Mouse (Mus musculus): ENCODE results near the gene Mindy4.
A peak's percentile ranks its signal among the peaks of the same experiment; 100 is the strongest.
"Not testable (repeated sequence)": the region's sequence is repeated elsewhere in the genome, so short reads cannot be mapped to it uniquely, and the experiment has no call there.

Mindy4 gene

DNA sequence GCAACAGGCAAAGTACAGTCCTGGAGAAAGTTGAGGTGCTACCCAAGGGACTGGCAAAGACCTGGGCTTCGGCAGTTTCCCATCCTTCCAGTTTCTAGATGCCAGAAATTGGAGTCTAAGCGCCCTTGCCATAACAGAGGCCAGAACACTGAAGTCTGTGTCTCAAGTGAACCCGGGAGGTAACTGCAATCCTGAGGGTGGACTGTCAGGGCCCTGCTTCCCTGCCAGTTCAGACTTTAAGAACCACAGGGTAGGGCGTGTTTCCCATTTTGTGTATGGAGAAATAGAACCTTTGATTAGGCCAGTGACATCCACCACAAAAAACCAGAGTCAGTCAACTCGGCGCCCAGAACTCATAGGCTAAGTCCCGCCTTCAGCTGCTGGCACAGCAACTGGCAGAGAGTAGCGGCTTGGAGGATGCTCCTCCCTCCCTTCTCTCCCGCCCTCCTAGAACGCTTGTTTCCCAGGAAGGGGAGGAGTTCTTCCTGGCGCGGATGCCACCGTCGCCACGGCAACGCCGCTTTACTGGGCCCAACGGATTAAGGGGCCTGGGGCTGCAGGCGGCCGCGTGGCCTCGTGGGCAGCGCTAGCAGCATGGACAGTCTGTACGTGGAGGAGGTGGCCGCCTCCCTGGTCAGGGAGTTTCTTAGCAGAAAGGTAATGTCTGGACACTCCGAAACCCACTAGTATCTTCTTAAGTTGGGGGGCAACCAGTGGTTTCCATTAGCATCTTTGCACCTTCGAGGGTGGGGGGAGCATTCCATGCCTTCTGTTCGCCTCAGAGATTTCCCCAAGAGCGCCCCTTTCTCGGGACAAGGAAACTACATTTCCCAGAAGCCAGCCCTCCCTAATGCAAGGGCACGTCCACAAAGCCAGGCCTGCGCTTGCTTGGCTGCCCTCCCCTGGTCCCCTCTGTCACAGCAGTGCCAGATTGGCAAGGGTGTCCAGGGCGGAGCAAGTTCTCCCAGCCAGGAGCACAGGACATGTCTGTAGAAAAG lies at the start of gene Mindy4:
Gene Mindy4, plus strand, starts transcription at position 471 of the 998 bp plus-strand sequence.
- DNase-seq, result peak; percentile 89

DNA sequence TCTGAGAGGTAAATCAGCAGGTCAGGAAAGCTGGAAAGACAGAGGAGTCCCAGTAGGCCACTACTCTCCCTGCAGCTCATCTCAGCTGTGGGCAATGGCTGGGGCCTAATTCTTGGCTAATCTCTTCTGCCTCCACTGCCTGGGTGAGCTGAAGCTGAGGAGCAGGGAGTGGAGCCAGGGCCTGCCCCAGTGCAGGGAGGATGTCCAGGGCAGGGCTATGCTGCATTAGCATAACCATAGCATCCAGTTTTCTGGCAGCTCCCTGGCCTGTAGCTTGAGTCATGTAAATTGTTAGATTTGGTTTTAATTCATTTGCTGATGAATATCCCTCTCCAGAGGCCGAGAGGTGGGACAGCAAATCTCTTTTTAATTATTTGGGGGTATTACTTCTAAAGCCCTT lies 43.9 kb upstream of the Mindy4 start:
- no peak for DNase-seq

DNA sequence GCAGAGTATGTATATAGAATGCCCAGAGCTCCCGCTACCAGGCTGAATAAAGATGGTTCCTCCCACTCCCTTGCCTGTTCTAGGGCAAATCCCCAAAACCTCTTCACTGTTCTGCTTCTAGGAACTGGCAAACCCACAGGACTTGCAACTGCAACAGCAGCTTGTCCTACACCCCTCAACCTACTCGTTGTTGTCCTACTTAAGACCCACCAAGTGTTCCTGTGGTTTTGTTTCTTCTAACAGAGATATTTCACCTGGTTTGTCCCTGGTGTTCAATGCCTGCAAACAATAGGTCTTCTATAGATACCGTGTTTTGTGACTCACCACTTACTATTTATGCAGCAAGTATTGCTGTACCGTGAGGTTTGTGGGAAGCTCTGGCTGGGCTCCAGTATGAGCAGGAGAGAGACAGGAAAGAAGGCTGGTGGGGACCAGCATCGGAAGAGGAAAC lies 41.8 kb upstream of the Mindy4 start:
- DNase-seq, result no peak

DNA sequence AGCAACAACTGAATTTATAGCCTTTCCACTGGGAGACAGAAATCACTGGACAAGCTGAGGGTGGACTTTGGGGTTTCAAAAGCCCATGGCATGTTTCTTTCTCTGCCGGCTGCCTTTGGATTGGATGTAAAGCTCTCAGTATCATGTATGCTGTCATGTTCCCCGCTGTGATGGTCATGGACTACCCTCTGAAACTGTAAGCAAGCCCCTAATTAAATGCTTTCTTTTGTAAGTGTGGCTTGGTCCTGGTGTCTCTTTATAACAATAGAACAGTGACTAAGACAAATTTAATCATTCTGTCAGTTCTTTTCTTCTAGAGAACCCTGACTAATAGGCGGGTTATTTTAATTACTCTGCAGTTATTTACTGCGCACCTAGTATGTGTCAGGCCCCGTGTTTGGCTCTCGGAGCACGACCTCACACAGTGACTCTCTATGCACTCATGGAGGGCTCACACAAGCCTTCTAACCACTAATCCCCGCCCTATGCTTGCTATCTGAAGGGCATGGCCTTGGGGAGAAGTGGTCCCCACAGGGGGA lies 40.1 kb upstream of the Mindy4 start:
- no peak for DNase-seq

DNA sequence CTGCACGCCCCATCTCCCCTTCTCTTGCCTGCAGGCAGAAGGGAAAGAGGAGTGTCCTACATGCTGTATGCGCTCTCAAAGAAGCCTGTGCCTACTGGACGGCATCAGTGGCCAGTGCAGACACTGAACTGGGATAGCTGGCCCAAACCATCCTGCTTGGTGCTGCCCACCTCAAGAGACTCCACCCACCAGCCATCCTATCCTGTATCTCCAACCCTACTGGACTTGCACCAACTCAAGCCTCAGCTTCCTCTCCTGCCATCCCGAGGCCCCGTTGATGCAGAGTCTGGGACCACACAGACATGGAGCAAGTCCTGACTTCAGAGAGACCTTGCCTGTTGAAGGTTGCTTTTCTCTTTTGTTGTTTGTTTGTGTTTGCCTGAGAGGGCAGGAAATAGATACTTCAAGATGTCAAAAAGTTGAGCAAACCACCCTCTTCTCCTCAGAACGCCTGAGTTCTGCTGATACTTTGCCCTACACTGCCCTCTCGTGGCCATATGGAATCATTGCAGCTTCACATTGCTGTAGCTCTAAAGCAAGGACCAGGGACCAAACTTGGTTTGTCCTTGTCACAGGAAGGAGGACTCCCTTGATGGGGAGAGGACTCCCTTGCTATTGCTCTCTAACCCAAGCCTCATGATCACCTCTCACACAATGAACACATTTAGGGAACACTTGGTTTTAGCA lies 36.3 kb upstream of the Mindy4 start:
- peak; percentile 77 for DNase-seq

DNA sequence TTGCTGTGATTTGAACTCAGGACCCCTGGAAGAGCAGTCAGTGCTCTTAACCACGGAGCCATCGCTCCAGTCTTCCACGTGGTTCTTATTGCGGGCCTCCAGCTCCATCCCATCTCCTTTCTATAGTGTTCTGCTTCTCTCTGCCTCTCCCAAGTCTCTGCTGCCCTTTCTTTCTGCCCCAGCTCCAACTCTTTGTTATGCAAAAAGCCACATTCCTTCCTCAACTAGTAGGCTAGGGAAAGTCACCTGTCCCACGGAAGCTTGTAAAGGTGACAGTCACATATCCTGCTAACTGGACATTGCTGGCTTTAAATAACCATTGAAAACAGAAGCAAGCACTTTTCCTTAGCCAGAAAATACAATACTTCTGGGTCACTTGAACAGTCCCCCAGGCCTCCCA lies 33.4 kb upstream of the Mindy4 start:
- DNase-seq, result no peak

DNA sequence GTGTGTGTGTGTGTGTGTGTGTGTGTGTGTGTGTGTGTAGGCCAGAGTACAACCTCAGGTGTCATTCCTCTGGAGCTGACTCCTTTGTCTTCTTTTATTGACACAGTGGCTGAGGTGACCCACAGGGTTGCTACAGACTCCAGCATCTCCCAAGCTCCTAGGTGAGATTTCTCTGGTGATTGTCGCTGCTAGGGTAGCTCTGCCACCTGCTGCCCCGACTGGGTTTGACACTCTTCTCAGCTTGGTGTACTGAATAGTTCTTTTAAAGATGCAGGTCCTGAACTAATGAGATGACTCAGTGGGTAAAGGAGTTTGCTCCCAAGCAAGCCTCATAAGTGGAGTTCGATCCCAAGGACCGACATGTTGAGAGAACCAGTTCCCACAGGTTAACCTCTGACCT lies 31.5 kb upstream of the Mindy4 start:
- DNase-seq, result no peak

DNA sequence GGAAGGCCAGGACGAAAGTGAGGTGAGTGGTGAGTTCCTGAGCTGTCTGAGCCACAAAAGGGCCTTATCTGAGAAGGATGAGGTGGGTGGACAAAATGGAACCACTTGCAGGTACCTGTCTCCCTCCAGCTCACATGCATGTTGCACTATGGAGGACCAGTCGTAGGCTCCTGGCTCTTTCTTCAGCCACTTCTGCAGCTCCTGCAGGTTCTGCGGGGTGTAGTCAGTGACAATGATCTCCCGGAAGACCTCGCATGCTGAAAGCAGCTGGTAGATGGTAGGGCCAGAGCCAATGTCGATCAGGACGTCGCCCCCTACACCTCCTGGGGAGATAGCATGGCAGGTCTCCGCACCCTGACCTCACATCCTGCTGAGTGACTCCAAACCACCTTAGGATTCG lies 30.0 kb upstream of the Mindy4 start:
- no peak for DNase-seq

DNA sequence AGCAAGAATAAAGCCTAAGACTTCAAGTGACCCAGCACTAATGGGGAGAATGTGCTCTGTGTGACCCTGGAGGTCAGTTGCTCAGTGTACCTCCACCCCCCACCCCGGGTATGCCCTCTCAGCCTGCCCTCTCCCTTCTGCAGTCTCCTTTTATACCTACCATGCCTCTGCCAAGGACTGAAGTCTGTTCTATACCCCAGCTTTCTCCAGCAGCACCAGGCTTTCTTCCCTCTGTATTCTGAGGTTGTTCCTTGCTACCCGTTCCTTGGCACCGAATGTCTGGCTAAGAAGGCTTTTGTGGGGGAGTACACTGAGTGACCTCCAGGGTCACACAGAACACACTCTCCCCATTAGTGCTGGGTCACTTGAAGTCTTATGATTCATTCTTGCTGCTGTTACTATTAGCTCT lies 29.2 kb upstream of the Mindy4 start:
- DNase-seq, result no peak

DNA sequence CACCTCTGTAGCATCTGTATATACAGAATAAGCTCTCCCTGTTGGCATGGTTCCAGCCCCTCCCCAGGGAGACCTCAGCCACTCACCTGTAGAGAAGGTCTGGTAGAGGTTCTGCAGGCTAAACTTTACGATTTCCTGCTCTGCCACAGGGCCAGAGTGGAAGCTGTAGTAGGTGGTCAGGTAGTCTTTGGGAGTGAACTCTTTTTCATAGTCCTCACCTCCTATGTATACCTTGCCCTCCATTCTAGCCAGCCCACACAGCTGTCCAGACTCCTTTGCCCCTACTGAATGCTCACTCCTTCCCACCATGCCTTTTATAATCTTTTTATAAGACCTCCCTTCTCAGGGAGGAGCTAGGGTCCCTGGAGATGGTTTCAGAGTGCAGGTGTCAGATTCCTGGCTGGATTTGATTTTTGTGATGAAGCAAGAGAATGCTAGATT lies 28.4 kb upstream of the Mindy4 start, which contains the start of gene Inmt:
Gene Inmt, minus strand, starts transcription at position 303 of the 441 bp plus-strand sequence.
- DNase-seq, result no peak

DNA sequence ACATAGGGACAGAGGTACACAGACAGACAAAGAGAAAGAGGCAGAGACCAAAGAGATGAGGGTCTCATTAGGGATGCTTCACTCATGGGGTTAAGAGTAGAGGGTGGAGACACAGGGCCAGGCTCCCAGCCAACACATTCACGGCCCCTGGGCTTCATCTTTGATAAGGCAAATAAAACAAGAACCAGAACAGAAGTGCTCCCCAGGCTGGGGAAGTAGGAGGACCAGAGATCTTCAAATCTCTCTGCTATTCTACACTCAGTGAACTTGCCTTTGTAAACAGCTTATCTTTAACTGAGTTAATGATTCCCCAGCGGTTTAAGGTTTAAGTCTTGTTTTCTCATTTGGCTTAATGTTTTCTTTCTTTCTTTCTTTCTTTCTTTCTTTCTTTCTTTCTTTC lies 27.7 kb upstream of the Mindy4 start:
- DNase-seq, result no peak

DNA sequence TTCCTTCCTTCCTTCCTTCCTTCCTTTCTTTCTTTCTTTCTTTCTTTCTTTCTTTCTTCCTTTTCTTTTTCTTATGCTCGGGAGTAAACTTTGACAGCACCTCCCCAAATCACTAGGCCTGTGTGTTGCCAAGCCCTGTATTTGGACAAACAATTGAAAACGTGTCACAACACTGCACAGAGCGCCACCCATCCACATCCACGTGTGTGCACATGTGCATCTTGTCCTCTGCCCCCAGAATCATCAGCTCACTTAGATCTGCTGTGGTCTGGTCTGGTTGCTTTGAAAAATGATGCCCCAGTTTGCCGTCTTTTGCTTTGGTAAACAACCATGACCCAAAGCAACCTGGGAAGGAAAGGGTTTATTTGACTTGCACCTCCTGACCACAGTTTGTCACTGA lies 27.3 kb upstream of the Mindy4 start:
- no peak for DNase-seq

DNA sequence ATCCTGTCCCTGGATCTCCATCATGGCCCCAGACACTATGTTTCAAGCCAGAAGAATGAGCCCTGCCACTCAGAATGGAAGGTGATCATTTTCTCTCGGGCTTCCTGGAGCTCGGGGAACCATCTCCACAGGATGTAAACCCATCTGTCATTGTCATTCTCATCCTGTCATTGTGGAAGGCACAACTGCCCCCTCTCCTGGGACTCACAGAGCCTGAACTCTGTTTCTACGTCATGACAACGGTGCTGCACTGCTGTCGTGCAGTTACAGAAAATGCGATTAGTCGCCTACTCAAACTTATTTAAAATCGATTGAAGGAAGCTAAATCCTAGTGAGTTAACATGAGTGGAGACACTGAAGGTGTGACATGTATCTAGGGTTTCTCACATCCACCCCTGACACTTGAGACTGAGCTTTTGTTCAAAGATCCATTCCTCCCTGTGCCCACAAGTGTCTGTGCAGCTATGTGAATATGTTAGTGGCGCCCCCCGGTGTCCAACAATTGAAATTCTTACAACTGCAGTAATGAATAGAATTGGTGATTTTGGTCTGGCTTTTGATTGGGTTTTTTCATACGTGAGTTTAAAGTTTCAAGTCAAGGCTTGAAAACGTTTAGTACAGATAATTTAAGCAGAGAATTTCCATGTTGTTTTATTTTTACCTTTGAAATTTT lies 26.0 kb upstream of the Mindy4 start:
- DNase-seq, result no peak

DNA sequence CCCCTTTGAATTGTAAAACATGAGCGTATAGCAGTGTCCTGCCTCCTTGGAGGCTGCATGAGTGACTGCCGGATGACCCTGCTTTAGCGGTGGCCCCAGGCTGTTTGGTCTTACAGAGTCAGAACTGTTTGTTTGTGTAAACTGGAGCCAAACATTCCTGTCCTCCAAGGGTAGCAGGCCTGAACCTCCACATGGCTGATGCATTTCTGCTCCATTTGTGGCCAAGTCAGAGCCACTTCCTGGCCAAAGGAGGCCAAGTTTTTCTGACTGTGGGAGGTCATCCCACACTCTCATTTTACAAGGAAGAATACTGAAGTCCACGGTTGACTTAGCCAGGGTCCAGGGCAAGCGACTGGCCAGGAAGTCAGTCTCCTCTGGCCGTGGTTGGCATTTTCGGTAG lies 23.6 kb upstream of the Mindy4 start:
- DNase-seq, result no peak

DNA sequence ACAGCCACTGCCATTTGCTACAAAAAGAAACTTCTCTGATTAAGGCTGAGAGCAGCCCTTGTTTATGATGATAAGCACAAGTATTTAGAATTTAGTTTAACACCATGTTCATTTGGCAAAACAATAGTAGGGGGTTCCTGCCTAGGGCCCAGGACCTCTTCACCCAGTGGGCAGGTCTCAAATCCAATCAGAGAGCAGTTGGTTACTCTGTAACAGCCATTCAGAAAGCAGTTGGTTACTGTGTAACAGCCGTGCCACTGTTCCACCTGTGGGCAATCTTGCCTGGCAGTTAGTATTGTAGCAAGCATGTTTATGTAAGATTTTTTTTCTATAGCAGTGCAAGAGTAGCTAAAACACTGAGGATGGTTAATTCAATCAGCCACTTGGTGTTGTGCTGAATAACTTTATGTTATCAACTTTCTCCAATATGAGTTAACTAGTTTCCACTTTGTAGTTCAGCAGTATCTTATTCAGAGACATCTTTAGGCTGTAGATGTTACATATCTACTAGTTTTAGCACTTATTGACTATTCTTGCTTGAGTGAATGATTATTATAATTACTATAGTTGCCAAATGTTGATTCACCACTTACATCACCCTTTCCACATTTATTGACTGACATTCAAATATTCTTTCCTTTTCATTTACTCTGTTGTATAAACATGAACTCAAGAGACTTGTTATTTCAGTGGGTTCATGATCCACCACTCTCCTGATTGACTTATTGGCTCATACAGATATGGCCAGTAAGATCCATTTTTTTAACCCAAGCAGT lies 20.3 kb upstream of the Mindy4 start:
- DNase-seq, result no peak

DNA sequence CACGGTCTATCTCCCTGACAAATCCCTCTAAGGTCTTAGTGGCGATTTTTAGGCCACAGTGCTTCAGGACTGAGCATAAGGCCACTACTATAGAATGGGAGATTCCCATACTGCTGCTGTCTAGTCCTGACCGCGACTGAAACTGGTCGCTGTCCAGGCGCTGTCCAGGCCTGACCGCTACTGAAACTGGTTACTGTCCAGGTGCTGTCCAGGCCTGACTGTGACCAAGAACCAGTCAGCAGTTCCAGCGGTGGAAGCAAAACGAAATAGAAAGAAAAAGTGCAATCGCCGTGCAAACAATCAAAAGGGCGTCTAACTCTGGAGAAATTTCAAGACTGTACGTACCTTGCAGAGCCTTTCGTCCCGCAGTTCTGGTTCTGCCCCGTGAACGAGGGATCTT lies 15.4 kb upstream of the Mindy4 start:
- not testable (repeated sequence) for DNase-seq

DNA sequence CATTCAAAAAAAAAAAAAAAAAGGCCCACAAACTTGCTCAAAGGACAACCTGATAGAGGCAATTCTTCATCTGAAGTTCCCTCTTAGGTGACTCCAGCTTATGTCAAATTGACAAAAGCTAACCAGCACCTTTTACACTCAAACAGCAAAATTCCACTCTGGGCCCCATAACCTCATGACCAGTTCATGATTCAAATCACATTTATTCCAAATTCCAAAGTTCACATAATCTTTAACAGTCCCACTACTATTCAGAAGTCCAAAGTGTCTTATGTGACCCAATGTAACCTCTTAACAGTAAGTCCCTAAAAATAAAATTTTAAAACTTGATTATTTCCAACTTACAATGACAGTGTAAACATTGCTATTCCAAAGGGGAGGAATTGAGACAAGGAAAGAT lies 13.8 kb upstream of the Mindy4 start:
- DNase-seq, result no peak

DNA sequence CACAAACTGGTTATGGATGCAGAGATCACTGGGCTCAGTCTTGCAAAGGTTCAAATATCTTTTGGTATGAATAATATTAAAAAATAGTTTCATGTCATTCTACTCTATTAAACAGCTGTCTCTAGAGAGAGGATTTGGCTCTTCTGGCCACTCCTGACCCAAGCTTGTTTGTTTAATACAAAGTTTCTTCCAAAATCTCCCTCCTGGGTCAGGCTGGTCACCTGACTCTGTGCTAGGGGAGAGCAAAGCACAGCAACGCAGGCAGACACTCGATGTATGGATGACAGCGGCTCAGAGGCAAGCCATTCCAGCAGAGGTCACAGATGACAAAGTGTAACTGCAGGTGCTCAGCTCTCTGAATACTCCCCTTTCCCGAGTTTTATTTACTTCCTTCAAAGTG lies 11.6 kb upstream of the Mindy4 start:
- no peak for DNase-seq

DNA sequence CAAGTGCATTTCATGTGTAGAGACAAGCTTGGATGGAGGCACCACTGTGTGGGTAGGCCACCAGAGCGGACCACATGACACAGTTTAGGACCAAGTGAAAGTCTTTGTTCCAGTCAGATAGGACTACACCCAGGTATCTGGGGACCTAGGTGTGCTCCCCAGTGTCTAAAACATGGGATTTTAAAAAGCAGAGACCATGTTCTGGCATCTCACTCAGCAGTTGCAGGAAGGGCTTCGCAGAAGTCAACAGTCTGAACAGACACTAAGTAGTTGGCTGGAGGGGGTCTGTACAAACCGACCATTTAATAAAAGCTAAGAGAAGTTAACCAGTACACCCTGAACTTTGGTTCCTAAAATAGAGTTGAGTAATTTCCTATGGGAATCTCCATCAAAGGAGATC lies 10.0 kb upstream of the Mindy4 start:
- no peak for DNase-seq

DNA sequence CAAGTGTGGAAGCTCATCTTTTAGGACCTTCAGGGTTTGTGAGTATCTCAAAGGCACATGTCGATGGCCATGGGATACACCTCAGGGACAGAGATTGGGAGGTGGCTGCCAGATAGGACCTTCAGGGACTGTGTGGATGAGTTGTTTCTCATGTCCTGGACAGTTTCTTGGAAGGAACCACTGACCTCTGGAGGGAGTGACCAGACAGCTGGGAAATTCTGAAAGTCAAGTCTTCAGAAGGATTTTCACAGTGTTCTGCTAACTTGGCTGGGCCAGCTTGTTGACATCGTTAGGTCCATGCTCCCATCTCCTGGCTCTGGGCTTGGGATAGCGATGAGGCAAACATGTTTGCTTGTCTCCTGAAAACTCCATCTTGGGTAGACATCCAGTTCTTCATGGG lies 4.1 kb upstream of the Mindy4 start:
- DNase-seq, result no peak

DNA sequence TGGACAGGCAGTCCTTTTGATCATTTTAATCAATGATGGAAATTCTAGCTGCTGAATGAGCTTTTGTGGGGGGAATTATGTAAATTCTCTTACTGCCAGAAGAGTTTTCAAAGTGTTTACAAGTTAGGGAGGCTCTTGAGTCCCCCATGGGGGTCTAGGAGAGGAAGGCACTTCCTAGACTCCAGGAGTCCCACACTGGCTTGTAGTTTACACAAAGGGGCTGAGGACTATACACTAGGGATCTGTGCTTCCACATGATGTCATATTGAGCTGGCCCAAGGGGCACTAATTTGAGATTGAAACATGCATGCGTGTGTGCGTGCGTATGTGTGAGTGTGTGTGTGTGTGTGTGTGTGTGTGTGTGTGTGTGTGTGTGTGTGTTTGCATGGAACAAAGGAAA lies 748 bp downstream of the Mindy4 start:
- DNase-seq, result no peak

DNA sequence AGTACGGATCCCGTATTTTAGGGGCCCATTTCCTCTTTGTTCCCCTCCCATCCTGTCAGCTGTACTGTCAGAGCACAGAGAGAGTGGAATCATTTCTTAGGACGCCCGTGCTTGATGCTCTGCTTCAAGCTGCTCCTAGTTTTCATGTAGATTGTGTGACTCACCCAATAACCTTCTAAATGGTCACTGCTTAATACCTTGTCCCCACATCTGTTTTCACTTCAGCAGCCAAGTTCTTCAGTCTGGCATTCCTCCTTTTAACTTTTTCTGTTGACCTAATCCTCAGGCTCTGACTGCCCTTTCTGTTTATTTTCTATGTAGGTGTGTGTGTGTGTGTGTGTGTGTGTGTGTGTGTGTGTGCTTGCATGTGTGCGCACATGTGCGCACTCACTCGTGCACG lies 4.6 kb downstream of the Mindy4 start:
- DNase-seq, result no peak
